Mouse (Mus musculus): ENCODE measurements around the gene Rad51d. TPM values are rescaled to one million over a fixed set of nuclear protein-coding genes. Genes with fewer than 3 reads are reported as not detected.

The Rad51d gene
- polyA plus RNA-seq, 1 experiment from 2014 or later = 10.7 TPM

DNA sequence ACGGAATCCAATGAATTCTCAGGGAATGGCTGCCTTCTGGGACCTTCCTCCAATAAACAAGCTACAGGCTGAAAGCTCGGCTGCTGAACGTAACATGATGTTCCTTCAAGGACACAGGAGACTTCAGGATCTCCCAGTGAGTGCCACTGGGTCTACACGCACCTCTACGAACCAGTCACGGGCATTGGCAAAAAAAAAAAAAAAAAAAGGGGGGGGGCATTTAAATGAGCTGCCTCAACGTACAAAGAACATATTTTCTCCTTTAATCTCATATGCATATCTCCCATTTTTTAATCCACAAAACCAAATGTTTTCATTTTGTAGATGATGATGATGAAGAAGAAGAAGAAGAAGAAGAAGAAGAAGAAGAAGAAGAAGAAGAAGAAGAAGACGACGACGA lies 24.5 kb downstream of the Rad51d start:
- ATAC-seq (ENCODE audit: low FRiP score, low read depth) = no peak
- Histone ChIP-seq H3K4me1 (replicated peaks) (peaks cover 23% of the 10 kb centered on the region; the same call in 1 of the 2 replicates), H3K4me3 (no peak overlapping the region), H3K9me3 (no peaks in the 10 kb centered on the region), H3K36me3 (no peaks in the 10 kb centered on the region), H3K27me3 (no peaks in the 10 kb centered on the region), H3K4me2 (no peak overlapping the region), H3K27ac (replicated peaks) (no peak overlapping the region), H3K9ac (no peak overlapping the region)
- WGBS = 76% methylated on average over 10 of the region's 10 CpGs

GRCm38 (mm10) chr11:82863488-82863931 lies 26.9 kb downstream of the Rad51d start:
- Histone ChIP-seq H3K9me3 (no peaks in the 10 kb centered on the region), H3K4me2 (no peak overlapping the region), H3K27ac (replicated peaks) (0 out of 2 replicates have a peak overlapping the region, but pooled peaks have one; percentile 34), H3K27me3 (no peaks in the 10 kb centered on the region), H3K36me3 (no peaks in the 10 kb centered on the region), H3K9ac (no peak overlapping the region), H3K4me1 (replicated peaks) (peaks cover 11% of the 10 kb centered on the region; the same call in 1 of the 2 replicates), H3K4me3 (no peak overlapping the region)
- ATAC-seq (ENCODE audit: low FRiP score, low read depth) = no peak
- WGBS = 42% methylated on average over 4 of the region's 4 CpGs

DNA sequence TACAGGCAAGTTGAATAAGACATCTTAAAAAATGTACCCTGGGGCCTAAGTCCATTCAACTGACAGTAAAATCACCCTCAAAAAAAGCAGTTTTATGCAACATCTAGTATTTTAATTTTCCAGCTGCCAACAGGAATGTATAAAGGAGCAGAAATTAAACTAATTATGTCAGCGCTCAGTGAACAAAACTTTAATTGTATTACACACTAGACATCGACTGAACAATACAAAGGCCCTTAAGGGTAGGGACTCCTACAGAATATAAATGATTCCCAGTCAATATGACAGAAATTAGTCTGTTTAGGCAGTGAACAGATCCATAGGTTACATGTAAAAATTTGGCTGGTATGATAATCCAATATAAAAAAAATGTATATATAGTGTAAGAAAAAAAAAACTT lies 27.4 kb downstream of the Rad51d start:
- no peak overlapping the region for H3K9ac ChIP-seq
- no peak overlapping the region for H3K4me3 ChIP-seq
- peaks cover 11% of the 10 kb centered on the region; the same call in 1 of the 2 replicates for H3K4me1 ChIP-seq (replicated peaks)
- no peak overlapping the region for H3K27ac ChIP-seq (replicated peaks)
- no peaks in the 10 kb centered on the region for H3K36me3 ChIP-seq
- H3K27me3 ChIP-seq = no peaks in the 10 kb centered on the region
- H3K4me2 ChIP-seq = no peak overlapping the region
- no peaks in the 10 kb centered on the region for H3K9me3 ChIP-seq
- ATAC-seq (ENCODE audit: low FRiP score, low read depth) = no peak
- WGBS = 28% methylated on average over 2 of the region's 2 CpGs

DNA sequence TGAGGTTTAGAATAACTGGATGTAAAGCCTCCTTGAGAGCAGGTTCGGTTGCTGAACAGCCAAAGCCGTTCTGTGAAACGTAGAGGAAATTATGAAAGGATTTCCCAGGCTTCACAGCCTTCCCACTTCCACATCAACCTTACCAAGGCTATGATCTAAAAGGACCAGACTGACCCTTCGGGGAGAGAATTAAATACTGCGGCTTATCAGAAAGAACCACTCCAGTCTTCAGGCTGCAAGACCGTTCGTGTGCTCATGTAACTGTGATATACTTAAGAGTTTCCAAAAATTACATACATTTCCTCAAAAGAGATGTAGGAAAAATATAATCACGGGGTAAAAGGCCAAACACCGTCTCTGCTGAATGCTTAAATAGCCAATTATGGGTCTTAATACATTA lies 27.8 kb downstream of the Rad51d start:
- no peaks in the 10 kb centered on the region for H3K9me3 ChIP-seq
- ATAC-seq (ENCODE audit: low FRiP score, low read depth) = no peak
- H3K27ac ChIP-seq (replicated peaks) = no peak overlapping the region
- H3K27me3 ChIP-seq = no peaks in the 10 kb centered on the region
- peaks cover 11% of the 10 kb centered on the region; the same call in 1 of the 2 replicates for H3K4me1 ChIP-seq (replicated peaks)
- H3K4me3 ChIP-seq = no peak overlapping the region
- no peak overlapping the region for H3K9ac ChIP-seq
- no peaks in the 10 kb centered on the region for H3K36me3 ChIP-seq
- 74% methylated on average over 9 of the region's 9 CpGs for WGBS
- H3K4me2 ChIP-seq = no peak overlapping the region

GRCm38 (mm10) chr11:82861558-82861957 lies 28.9 kb downstream of the Rad51d start:
- 69% methylated on average over 8 of the region's 8 CpGs for WGBS
- peaks cover 11% of the 10 kb centered on the region; the same call in 1 of the 2 replicates for H3K4me1 ChIP-seq (replicated peaks)

GRCm38 (mm10) chr11:82860759-82861158 lies 29.7 kb downstream of the Rad51d start:
- H3K27me3 ChIP-seq = no peaks in the 10 kb centered on the region
- H3K4me3 ChIP-seq = no peak overlapping the region
- no peak overlapping the region for H3K4me2 ChIP-seq
- H3K4me1 ChIP-seq (replicated peaks) = peaks cover 15% of the 10 kb centered on the region
- 88% methylated on average over 6 of the region's 6 CpGs for WGBS
- H3K9me3 ChIP-seq = no peaks in the 10 kb centered on the region
- no peak for ATAC-seq (ENCODE audit: low FRiP score, low read depth)
- no peaks in the 10 kb centered on the region for H3K36me3 ChIP-seq
- no peak overlapping the region for H3K27ac ChIP-seq (replicated peaks)
- H3K9ac ChIP-seq = no peak overlapping the region

More at GRCm38 (mm10) chr11:82861558-82861957, 28.9 kb downstream of the Rad51d start:
- ATAC-seq (ENCODE audit: low FRiP score, low read depth) = no peak
- Histone ChIP-seq H3K27ac (replicated peaks) (no peak overlapping the region), H3K27me3 (no peaks in the 10 kb centered on the region), H3K9me3 (no peaks in the 10 kb centered on the region), H3K4me2 (no peak overlapping the region), H3K36me3 (no peaks in the 10 kb centered on the region), H3K4me3 (no peak overlapping the region), H3K9ac (no peak overlapping the region)

- H3K27me3 ChIP-seq = no peaks in the 10 kb centered on the region
- no peak overlapping the region for H3K27ac ChIP-seq (replicated peaks)
- peaks cover 9% of the 10 kb centered on the region; the same call in 1 of the 2 replicates for H3K4me1 ChIP-seq (replicated peaks)
- no peak overlapping the region for H3K9ac ChIP-seq
- H3K36me3 ChIP-seq = no peaks in the 10 kb centered on the region
- no peak for ATAC-seq (ENCODE audit: low FRiP score, low read depth)
- no peak overlapping the region for H3K4me2 ChIP-seq
- no peak overlapping the region for H3K4me3 ChIP-seq
- no peaks in the 10 kb centered on the region for H3K9me3 ChIP-seq
- 72% methylated on average over 13 of the region's 13 CpGs for WGBS
Measured at GRCm38 (mm10) chr11:82857307-82857848, 33.0 kb downstream of the Rad51d start.

DNA sequence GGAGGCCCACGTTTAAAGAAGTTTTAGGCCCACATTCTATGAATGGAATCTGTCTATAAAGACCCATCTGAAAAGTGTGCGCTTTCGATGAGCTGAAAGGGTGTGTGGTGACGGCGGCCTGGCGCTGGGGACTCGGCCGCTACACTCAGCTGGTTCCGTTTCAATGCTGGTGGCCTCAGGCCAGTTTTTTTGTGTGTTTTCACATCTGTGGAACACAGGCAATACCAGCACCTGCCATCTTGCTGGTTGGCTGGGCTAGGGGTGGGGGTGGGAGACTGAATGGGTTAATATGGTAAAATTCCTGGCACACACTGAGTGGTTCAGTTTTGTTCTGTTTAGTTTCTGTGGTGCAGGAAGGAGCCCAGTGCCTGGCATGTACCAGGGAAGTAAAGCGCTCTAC lies 34.4 kb downstream of the Rad51d start:
- peak; percentile 30; the same call in 1 of the 2 replicates for ATAC-seq (ENCODE audit: low FRiP score, low read depth)
- no peak overlapping the region for H3K4me3 ChIP-seq
- WGBS = 49% methylated on average over 10 of the region's 10 CpGs
- H3K9ac ChIP-seq = no peak overlapping the region
- peaks cover 9% of the 10 kb centered on the region; the same call in 1 of the 2 replicates for H3K4me1 ChIP-seq (replicated peaks)
- no peaks in the 10 kb centered on the region for H3K27me3 ChIP-seq
- no peaks in the 10 kb centered on the region for H3K36me3 ChIP-seq
- H3K4me2 ChIP-seq = no peak overlapping the region
- no peak overlapping the region for H3K27ac ChIP-seq (replicated peaks)
- H3K9me3 ChIP-seq = no peaks in the 10 kb centered on the region

DNA sequence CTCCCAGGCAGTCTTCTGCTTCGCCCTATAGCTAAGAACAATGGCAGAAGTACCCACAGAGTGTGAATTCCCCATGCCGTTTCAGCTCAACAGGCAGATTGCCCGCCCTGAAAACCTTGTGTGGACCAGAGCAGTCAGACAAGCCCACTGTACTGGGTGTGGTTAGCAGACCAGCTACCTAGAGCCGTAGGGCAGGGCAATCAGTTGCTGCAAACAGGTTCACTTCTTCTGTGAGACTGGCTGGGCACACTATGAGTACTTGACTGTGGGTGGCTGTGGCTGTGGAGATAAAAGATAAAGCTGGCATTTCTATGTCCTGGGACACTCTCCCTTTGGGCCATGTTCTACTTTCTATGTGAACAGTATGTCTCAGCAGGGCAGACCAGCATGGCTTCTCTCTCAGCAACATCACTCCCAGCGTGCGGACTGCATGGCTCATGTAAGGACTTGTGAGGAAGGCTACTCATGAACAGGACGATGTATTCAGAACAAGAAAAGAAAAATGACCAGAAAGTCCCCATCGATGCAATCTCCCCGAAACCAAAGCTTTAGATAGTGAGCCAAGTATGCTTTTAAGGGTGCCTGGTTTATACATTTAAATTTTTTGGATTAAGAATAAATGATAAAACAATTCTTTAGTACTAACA lies 35.0 kb downstream of the Rad51d start:
- no peak overlapping the region for H3K27ac ChIP-seq (replicated peaks)
- no peaks in the 10 kb centered on the region for H3K36me3 ChIP-seq
- H3K9me3 ChIP-seq = no peaks in the 10 kb centered on the region
- no peak for ATAC-seq (ENCODE audit: low FRiP score, low read depth)
- 73% methylated on average over 9 of the region's 9 CpGs for WGBS
- H3K4me3 ChIP-seq = no peak overlapping the region
- H3K27me3 ChIP-seq = no peaks in the 10 kb centered on the region
- H3K9ac ChIP-seq = no peak overlapping the region
- peaks cover 9% of the 10 kb centered on the region; the same call in 1 of the 2 replicates for H3K4me1 ChIP-seq (replicated peaks)
- no peak overlapping the region for H3K4me2 ChIP-seq

DNA sequence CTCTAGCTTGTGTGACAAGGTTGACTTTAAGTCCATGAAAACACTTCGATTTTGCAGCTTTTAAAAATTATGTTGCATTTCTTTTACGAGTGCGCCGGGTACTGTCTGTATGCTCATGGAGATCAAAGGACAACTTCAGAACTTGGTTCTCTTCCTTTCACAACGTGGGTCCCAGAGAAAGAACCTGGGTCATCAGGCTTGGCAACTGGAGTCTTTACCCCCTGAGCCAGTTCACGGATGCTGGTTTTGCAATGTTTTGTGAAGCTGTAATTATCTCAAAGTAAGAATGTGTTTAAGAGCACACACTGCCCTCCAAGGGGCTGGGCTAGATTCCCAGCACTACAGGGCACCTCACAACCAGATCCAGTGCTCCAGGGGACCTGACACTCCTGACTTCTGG lies 36.3 kb downstream of the Rad51d start:
- H3K9me3 ChIP-seq = no peaks in the 10 kb centered on the region
- WGBS = 87% methylated on average over 6 of the region's 6 CpGs
- no peak overlapping the region for H3K9ac ChIP-seq
- peaks cover 9% of the 10 kb centered on the region; the same call in 1 of the 2 replicates for H3K4me1 ChIP-seq (replicated peaks)
- no peak overlapping the region for H3K27ac ChIP-seq (replicated peaks)
- no peaks in the 10 kb centered on the region for H3K36me3 ChIP-seq
- no peak for ATAC-seq (ENCODE audit: low FRiP score, low read depth)
- H3K4me2 ChIP-seq = no peak overlapping the region
- no peak overlapping the region for H3K4me3 ChIP-seq
- no peaks in the 10 kb centered on the region for H3K27me3 ChIP-seq

DNA sequence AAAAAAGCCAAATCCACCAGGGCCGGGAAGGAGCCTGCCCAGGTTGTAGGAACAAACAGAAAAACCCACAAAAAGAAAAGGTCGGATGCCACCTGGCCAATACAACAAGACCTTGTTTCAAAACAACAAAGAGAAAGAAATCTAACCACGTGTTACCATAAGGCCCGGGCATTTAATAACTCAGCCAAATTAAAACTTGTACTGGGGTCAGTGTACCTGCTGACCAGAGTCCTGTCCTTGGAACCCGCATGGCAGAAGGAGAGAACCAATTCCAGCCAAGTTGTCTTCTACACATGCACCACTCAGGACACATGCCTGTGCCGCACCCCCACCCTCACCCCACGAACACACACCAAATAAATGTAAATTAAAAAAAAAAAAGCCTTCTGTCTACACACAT lies 37.5 kb downstream of the Rad51d start:
- ATAC-seq (ENCODE audit: low FRiP score, low read depth) = no peak
- no peaks in the 10 kb centered on the region for H3K36me3 ChIP-seq
- H3K27ac ChIP-seq (replicated peaks) = no peak overlapping the region
- no peak overlapping the region for H3K9ac ChIP-seq
- no peaks in the 10 kb centered on the region for H3K9me3 ChIP-seq
- H3K4me1 ChIP-seq (replicated peaks) = peaks cover 9% of the 10 kb centered on the region; the same call in 1 of the 2 replicates
- no peaks in the 10 kb centered on the region for H3K27me3 ChIP-seq
- WGBS = 94% methylated on average over 7 of the region's 7 CpGs
- no peak overlapping the region for H3K4me2 ChIP-seq
- no peak overlapping the region for H3K4me3 ChIP-seq

- H3K9ac ChIP-seq = no peak overlapping the region
- no peaks in the 10 kb centered on the region for H3K27me3 ChIP-seq
- ATAC-seq (ENCODE audit: low FRiP score, low read depth) = no peak
- H3K4me1 ChIP-seq (replicated peaks) = peaks cover 9% of the 10 kb centered on the region; the same call in 1 of the 2 replicates
- 86% methylated on average over 10 of the region's 10 CpGs for WGBS
- no peaks in the 10 kb centered on the region for H3K9me3 ChIP-seq
- H3K36me3 ChIP-seq = no peaks in the 10 kb centered on the region
- H3K4me2 ChIP-seq = no peak overlapping the region
- no peak overlapping the region for H3K27ac ChIP-seq (replicated peaks)
- H3K4me3 ChIP-seq = no peak overlapping the region
Measured at GRCm38 (mm10) chr11:82852540-82852939, 37.9 kb downstream of the Rad51d start.
